Mouse (Mus musculus): ENCODE results near the gene Atp2a3. TPM values are rescaled to one million over a fixed set of nuclear protein-coding genes. Genes with fewer than 3 reads are reported as not detected.

Atp2a3 gene
- polyA plus RNA-seq, 1 experiment from 2014 or later: 28.8 TPM

- ATAC-seq: no peak
- no peaks in the 10 kb centered on the region for H3K9me3 ChIP-seq (ENCODE audit: control insufficient read depth, low read length)
- 83% methylated on average over 7 of the region's 7 CpGs for WGBS
- H3K36me3 ChIP-seq (ENCODE audit: control insufficient read depth, insufficient read depth, low read length): 0 out of 2 replicates have a peak, but pooled peaks cover 3% of the 10 kb centered on the region
- no peak overlapping the region for H3K4me2 ChIP-seq (ENCODE audit: low read depth, low read length)
- no peaks in the 10 kb centered on the region for H3K27me3 ChIP-seq (replicated peaks; ENCODE audit: control insufficient read depth, insufficient read depth, low read length)
- no peak overlapping the region for H3K4me3 ChIP-seq (ENCODE audit: low read length)
- peaks cover 8% of the 10 kb centered on the region for H3K4me1 ChIP-seq (ENCODE audit: control insufficient read depth, insufficient read depth, low read length)
- H3K9ac ChIP-seq (ENCODE audit: low read depth, low read length): no peak overlapping the region
- H3K27ac ChIP-seq (ENCODE audit: low read length): no peak overlapping the region
Measured at GRCm38 (mm10) chr11:73036077-73036476, 75.1 kb downstream of the Atp2a3 start.

GRCm38 (mm10) chr11:73036889-73037288 is 75.9 kb downstream of the Atp2a3 start:
- peak; percentile 80 for ATAC-seq
- 41% methylated on average over 6 of the region's 6 CpGs for WGBS
- Histone ChIP-seq H3K9ac (ENCODE audit: low read depth, low read length) (peak overlapping the region; percentile 21; the same call in 1 of the 2 replicates), H3K36me3 (ENCODE audit: control insufficient read depth, insufficient read depth, low read length) (0 out of 2 replicates have a peak, but pooled peaks cover 3% of the 10 kb centered on the region), H3K9me3 (ENCODE audit: control insufficient read depth, low read length) (no peaks in the 10 kb centered on the region), H3K27ac (ENCODE audit: low read length) (no peak overlapping the region), H3K4me2 (ENCODE audit: low read depth, low read length) (no peak overlapping the region), H3K27me3 (replicated peaks; ENCODE audit: control insufficient read depth, insufficient read depth, low read length) (no peaks in the 10 kb centered on the region), H3K4me1 (ENCODE audit: control insufficient read depth, insufficient read depth, low read length) (0 out of 2 replicates have a peak, but pooled peaks cover 4% of the 10 kb centered on the region), H3K4me3 (ENCODE audit: low read length) (no peak overlapping the region)

- Histone ChIP-seq H3K27me3 (replicated peaks; ENCODE audit: control insufficient read depth, insufficient read depth, low read length) (no peaks in the 10 kb centered on the region), H3K9ac (ENCODE audit: low read depth, low read length) (no peak overlapping the region), H3K4me2 (ENCODE audit: low read depth, low read length) (no peak overlapping the region), H3K9me3 (ENCODE audit: control insufficient read depth, low read length) (no peaks in the 10 kb centered on the region), H3K4me3 (ENCODE audit: low read length) (no peak overlapping the region), H3K36me3 (ENCODE audit: control insufficient read depth, insufficient read depth, low read length) (0 out of 2 replicates have a peak, but pooled peaks cover 3% of the 10 kb centered on the region), H3K27ac (ENCODE audit: low read length) (no peak overlapping the region), H3K4me1 (ENCODE audit: control insufficient read depth, insufficient read depth, low read length) (0 out of 2 replicates have a peak, but pooled peaks cover 4% of the 10 kb centered on the region)
- no peak for ATAC-seq
- WGBS: 91% methylated on average over 3 of the region's 3 CpGs
Measured at GRCm38 (mm10) chr11:73037691-73038090, 76.7 kb downstream of the Atp2a3 start.

GRCm38 (mm10) chr11:73039102-73039799 is 78.3 kb downstream of the Atp2a3 start:
- no peak overlapping the region for H3K4me2 ChIP-seq (ENCODE audit: low read depth, low read length)
- no peak overlapping the region for H3K4me3 ChIP-seq (ENCODE audit: low read length)
- ATAC-seq: no peak
- 0 out of 2 replicates have a peak, but pooled peaks cover 3% of the 10 kb centered on the region for H3K36me3 ChIP-seq (ENCODE audit: control insufficient read depth, insufficient read depth, low read length)
- H3K27ac ChIP-seq (ENCODE audit: low read length): no peak overlapping the region
- H3K9ac ChIP-seq (ENCODE audit: low read depth, low read length): no peak overlapping the region
- H3K4me1 ChIP-seq (ENCODE audit: control insufficient read depth, insufficient read depth, low read length): 0 out of 2 replicates have a peak, but pooled peaks cover 4% of the 10 kb centered on the region
- 56% methylated on average over 9 of the region's 9 CpGs for WGBS
- H3K27me3 ChIP-seq (replicated peaks; ENCODE audit: control insufficient read depth, insufficient read depth, low read length): no peaks in the 10 kb centered on the region
- no peaks in the 10 kb centered on the region for H3K9me3 ChIP-seq (ENCODE audit: control insufficient read depth, low read length)

Small RNA genes lying within 50 kb of the gene (microRNA-seq; reads per million reads assigned to microRNA genes)
- not detected for gene Gm44467

Other genes starting within 250 kb of the Atp2a3 start
- 4.8 and 5.1 TPM in 2 replicates for gene Cyb5d2, start 165.0 kb upstream of the Atp2a3 start, polyA plus RNA-seq (2015; fragmentation: Nextera tagmentation; extraction: Ambion mirVana)
- 11.3 and 13.7 TPM in 2 replicates for gene Zzef1, start 164.9 kb upstream of the Atp2a3 start, polyA plus RNA-seq (2015; fragmentation: Nextera tagmentation; extraction: Ambion mirVana)
- 15.7 and 16.5 TPM in 2 replicates for gene P2rx1, start 37.9 kb downstream of the Atp2a3 start, polyA plus RNA-seq (2015; fragmentation: Nextera tagmentation; extraction: Ambion mirVana)
- gene Camkk1, start 57.8 kb downstream of the Atp2a3 start, polyA plus RNA-seq (2015; fragmentation: Nextera tagmentation; extraction: Ambion mirVana): 8.1 and 8.9 TPM in 2 replicates
- 7.7 and 8.3 TPM in 2 replicates for gene Ncbp3, start 86.6 kb downstream of the Atp2a3 start, polyA plus RNA-seq (2015; fragmentation: Nextera tagmentation; extraction: Ambion mirVana)
- 0.37 TPM in 2 replicates for gene Itgae, start 129.4 kb downstream of the Atp2a3 start, polyA plus RNA-seq (2015; fragmentation: Nextera tagmentation; extraction: Ambion mirVana)
- gene Haspin, start 177.1 kb downstream of the Atp2a3 start, polyA plus RNA-seq (2015; fragmentation: Nextera tagmentation; extraction: Ambion mirVana): 13.1 and 14.1 TPM in 2 replicates
- gene P2rx5, start 199.3 kb downstream of the Atp2a3 start, polyA plus RNA-seq (2015; fragmentation: Nextera tagmentation; extraction: Ambion mirVana): 0.12 TPM in 1 of 2 replicates, not detected in the other
- gene Emc6, start 215.9 kb downstream of the Atp2a3 start, polyA plus RNA-seq (2015; fragmentation: Nextera tagmentation; extraction: Ambion mirVana): 116 and 121 TPM in 2 replicates
- 231 and 236 TPM in 2 replicates for gene Tax1bp3, start 215.9 kb downstream of the Atp2a3 start, polyA plus RNA-seq (2015; fragmentation: Nextera tagmentation; extraction: Ambion mirVana)
- 36.0 and 40.9 TPM in 2 replicates for gene Ctns, start 237.9 kb downstream of the Atp2a3 start, polyA plus RNA-seq (2015; fragmentation: Nextera tagmentation; extraction: Ambion mirVana)
- 11.9 and 19.2 TPM in 2 replicates for gene Shpk, start 238.3 kb downstream of the Atp2a3 start, polyA plus RNA-seq (2015; fragmentation: Nextera tagmentation; extraction: Ambion mirVana)

Measured in intestine, embryonic 16.5 days (tissue).